Mouse (Mus musculus) retina, adult 2 months (tissue): Measurements from ENCODE around the gene A330070K13Rik.

Experiments
- DNase-seq: peaks from one replicate; pipeline ENCODE4 v3.0.0-alpha.2; 2012; ENCODE audit warnings: low read depth, low spot score

A330070K13Rik gene

GRCm38 (mm10) chr5:130329889-130330288, 54.5 kb downstream of the A330070K13Rik start:
- no peak for DNase-seq
